Mouse (Mus musculus): Measurements from ENCODE around the gene Nupl1. TPM values are rescaled to one million over a fixed set of nuclear protein-coding genes. Genes with fewer than 3 reads are reported as not detected.
A peak's percentile ranks its signal among the peaks of the same experiment; 100 is the strongest.

The Nupl1 gene
- total RNA-seq, 2 experiments from 2014 or later: not detected

- DNase-seq (ENCODE audit: low spot score in 2 of 2): no peak
Measured at GRCm38 (mm10) chr14:60250366-60250765, 865 bp downstream of the Nupl1 start.

- no peak for DNase-seq (ENCODE audit: low spot score in 2 of 2)
Measured at GRCm38 (mm10) chr14:60238551-60238950, 12.7 kb downstream of the Nupl1 start.

DNA sequence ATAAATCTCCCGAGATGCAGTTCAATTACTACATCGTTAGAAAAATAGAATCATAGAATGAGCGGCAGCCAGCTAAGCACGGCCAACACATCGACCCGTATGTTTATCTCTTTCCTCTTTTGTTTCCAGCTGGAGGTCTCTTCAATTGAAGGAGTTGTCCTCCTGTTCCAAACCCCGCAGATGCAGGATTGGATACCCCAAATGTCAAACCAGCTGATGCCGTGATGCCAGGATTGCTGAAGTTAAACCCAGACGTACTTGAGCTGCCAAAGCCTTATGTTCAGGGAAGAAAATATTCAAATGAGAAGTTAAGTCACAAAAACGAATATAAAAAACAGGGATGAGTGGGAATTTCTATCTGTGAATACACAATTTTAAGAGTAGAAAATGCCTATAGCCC is 31.3 kb downstream of the Nupl1 start:
- no peak for DNase-seq (ENCODE audit: low spot score in 2 of 2)

DNA sequence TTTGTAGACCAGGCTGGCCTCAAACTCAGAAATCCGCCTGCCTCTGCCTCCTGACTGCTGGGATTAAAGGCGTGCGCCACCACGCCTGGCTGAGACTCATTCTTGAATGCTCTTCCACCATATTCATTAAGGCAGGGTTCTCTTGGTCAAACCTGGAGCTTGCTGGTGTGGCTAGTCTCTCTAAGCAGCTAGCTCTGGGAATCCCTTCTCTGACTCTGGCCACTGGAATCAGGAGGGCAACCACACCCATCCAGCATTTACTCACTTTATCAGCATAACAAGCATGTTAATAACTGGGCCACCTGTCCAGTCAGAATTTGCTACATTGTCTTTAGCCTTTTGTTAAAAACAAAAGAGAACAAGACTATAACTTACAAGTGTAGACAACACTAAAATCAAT is 33.6 kb downstream of the Nupl1 start:
- DNase-seq (ENCODE audit: low spot score in 2 of 2): no peak

- DNase-seq (ENCODE audit: low spot score in 2 of 2): no peak
Measured at GRCm38 (mm10) chr14:60216125-60216524, 35.1 kb downstream of the Nupl1 start.

DNA sequence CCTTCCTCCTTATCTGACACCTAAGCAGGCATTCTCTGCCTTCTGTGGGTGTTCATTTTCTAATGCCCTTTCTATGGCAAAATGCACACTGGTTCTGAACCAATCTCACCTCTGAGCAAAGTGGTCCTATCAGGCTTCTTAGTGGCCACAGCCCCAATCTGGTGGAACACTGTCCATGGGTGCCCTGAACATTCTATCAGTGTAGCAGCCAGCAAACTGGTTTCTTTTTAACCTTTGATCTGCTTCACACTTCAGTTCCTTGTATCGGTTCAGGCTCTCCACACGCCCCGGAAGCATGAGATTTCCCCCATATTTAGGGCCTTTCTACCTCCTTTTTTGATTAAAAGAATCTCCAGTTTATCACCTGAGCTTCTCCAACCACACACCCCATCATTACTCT is 36.2 kb downstream of the Nupl1 start:
- DNase-seq (ENCODE audit: low spot score in 2 of 2): no peak

- DNase-seq (ENCODE audit: low spot score in 2 of 2): no peak
Measured at GRCm38 (mm10) chr14:60214040-60214439, 37.2 kb downstream of the Nupl1 start.

DNA sequence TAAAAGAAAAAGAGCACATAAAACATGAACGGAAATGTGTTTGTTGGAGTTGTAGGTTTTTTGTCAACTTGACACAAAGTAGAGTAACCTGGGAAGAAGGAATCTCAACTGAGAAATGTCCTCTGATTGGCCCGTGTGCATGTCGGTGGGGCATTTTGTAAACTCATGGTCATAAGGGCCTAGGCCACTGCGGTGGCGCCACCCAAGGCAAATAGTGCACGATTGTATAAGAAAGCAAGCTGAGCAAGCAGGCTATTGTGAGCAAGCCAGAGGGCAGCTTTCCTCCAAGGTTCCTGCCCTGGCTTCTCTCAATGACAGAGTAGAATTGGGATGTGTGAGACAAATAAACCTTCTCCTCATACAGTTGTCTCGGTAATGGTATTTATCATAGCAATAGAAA is 42.1 kb downstream of the Nupl1 start:
- DNase-seq (ENCODE audit: low spot score in 2 of 2): no peak

DNA sequence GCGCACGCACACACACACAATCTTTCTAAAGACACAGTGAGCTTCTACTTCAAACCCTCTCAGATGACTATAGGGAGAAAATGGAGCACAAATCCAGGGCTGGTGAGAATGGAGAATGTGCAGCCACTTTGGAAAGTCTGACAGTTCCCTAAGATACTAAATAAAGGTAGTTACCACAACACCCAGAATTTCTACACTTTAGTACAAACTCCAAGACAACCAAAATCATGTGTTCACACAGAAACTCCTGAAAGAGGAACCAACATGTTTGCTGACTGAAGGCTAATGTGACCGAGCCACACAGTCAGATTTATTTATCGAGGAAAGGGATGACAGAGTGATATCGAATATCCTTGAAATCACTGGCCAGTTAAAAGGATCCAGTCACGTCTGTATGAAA is 46.2 kb downstream of the Nupl1 start:
- DNase-seq (ENCODE audit: low spot score in 2 of 2): no peak

DNA sequence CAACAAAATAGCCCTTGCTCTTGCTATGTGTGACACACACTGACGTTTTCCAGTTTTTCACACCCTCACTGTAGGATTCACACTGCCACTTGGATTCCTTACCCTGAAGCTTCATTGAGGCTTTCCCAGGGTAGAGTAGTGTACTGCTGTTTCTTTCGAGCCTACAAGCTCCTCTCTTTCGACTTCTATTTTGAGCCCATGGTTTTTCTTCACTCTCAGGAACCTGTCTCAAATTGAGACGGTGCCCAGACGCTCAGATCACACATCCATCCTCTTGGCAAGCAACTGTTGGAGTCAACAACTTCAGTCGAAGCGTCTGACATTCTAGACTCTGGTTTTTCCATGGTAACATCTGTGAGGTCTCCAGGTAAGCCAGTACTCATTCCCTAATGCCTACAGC is 54.3 kb downstream of the Nupl1 start, which contains the start of gene Atp8a2:
Gene Atp8a2, minus strand, starts transcription at position 296 of the 400 bp plus-strand sequence.
- peak; percentile 13 to 32 for DNase-seq (ENCODE audit: low spot score in 2 of 2)

- DNase-seq (ENCODE audit: low spot score in 2 of 2): no peak
Measured at GRCm38 (mm10) chr14:60195999-60196398, 55.2 kb downstream of the Nupl1 start.

GRCm38 (mm10) chr14:60194606-60195005 is 56.6 kb downstream of the Nupl1 start:
- no peak for DNase-seq (ENCODE audit: low spot score in 2 of 2)

- no peak for DNase-seq (ENCODE audit: low spot score in 2 of 2)
Measured at GRCm38 (mm10) chr14:60189771-60190170, 61.5 kb downstream of the Nupl1 start.

DNA sequence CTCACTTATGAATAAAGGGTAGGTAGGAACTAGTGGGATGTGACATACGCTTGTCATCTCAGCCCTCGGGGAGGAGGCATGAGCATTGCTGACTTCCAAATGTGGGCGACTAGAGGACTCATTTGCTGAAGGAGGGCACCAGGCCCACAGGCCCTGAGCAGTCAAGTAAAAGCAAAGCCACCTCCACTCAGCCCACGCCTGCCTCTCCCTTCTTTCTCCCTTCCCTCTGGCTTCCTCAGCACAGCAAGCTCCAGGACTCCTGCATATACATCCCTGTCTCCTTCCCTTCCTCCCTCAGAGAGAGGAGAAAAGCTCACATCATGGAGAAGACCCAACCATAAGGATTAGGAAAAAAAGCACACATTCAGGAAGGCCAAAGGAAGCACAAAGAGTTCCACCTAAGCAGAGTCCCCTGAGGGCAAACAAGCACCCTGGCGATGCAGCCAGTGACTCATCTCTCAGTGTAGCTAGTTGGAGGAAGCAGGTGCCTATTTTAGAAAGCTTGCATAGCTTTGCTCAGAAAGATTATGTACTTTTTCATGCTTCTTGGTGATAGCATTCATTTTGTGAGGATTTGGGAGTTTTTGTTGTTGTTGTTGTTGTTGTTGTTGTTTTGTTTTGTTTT is 62.9 kb downstream of the Nupl1 start:
- DNase-seq (ENCODE audit: low spot score in 2 of 2): peak; percentile 34 to 63

GRCm38 (mm10) chr14:60181306-60181705 is 69.9 kb downstream of the Nupl1 start:
- no peak for DNase-seq (ENCODE audit: low spot score in 2 of 2)

DNA sequence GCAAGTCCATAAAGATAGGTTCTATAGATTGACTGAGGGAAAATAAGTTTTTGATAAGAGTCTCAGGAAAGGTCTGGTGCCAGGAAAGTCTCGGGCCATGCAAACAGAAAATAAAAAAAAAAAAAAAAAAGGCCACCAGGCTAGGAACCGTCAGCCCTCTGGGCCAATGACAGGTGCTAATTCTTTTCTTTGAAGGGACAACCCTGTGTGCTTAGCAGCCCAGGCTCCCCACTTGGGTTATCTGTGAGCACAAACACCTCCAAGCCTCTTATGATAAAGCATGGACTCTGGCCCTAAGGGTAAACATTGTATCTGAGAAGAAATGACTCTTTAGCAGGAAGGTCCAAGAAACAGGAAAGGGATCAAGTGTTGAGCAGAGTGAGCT is 72.7 kb downstream of the Nupl1 start:
- no peak for DNase-seq (ENCODE audit: low spot score in 2 of 2)

DNA sequence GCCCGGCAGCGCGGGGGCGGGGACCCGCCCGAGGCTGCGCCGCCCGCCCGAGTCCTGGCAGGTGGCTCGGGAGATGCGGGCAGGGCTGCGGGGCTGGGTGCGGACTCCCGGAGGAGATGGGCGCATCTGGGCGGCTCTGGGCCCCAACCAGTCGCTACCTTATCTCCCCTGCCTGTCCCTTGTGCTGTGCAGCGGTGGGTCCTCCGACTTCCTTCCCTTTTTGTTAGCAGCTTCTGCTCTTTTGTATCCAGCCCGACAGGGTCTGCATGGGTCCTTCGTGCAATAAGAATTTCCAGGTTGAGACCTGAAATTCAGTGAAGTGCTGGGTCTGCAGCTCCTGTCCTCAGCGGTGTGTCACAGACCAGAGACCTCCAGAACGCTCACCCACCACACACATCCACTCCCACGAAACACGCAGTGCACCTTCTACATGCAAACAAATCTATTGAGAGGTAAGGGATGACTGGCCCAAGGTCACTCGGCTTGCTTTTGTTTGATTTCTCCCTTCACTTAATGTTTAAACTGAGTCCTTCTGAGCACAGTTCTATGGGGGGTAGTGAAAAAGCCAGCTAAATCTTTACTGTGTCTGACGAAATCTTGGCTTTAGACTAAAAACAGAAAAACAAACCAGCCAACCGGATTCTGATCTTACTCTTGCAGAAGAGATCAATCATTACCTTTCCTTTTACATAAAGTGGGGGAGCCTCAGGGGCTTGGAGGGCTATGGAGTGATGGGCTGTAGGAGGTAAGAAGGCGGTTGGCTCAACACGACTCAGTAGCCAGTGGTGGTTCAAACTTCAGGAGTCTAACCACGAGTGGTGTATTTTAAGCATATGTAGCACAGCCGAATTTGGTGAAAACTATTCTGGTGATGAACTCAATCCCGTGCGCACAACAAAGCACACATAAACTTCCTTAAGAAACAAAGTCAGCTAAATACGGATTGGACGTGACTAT is 73.3 kb downstream of the Nupl1 start:
- DNase-seq (ENCODE audit: low spot score in 2 of 2): peak; percentile 46 to 64

- peak; percentile 57 to 76 for DNase-seq (ENCODE audit: low spot score in 2 of 2)
Measured at GRCm38 (mm10) chr14:60176891-60177613, 74.2 kb downstream of the Nupl1 start.

DNA sequence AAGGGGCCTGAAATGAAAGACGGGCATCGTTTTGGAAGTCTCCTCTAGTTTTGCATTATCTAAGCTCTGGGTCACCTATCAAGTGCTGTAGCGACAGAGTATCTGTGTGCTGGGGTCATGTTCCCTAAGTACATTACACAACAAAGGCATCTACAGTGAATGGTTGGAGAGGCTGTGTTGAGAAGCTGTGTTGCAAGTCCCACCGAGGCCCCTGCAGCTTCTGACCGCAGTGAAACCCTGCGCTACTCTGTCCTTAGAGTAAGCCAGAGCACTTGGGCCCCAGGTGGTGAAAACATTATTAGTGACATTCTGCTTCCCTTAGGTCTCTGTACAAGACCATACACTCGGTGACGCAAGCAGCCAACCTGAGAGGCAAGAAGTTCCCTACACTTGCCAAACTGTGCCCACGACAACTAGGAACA is 74.8 kb downstream of the Nupl1 start:
- no peak for DNase-seq (ENCODE audit: low spot score in 2 of 2)

DNA sequence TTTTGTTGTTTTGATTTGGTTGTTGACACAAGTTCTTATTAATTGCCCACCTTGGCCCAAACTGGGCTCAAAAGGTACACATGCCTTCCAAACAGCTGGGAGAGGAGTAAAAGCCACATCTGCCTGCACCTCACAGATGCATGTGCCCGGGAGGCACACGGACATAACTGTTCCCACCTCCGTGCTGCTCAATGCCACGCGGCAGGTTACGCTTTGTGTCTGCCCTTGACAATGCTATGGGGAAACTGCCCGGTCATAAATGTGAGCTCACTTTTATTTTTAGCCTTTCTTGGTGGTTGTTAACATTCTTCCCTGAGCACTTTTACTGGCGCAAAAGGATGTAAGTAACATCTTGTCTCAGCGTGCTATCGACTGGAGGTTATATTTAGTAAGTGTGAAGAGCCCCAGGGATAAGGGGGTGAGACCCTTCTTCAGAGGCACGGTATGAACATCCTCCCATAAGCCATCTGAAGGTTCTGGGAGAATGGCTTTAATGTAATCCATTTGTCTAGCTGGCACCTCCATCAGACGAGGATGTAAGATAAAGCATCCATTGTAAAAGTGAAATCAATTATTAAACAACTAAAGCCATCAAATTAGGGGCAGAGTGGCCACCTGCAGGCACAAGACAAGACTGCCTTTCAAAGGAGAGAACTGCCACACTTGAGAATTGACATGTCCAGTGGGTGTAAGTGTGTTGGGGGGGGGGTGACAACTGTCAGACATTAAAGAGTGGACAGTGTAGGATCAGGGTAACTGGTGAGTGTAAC is 78.8 kb downstream of the Nupl1 start:
- DNase-seq (ENCODE audit: low spot score in 2 of 2): no peak

All from left cerebral cortex, adult 18-20 months (tissue).